Mouse (Mus musculus) embryo, embryonic 11 days (tissue): ENCODE results near the gene Cnr2.
"Not testable (repeated sequence)": the region's sequence is repeated elsewhere in the genome, so short reads cannot be mapped to it uniquely, and the experiment has no call there.

Source experiments
- DNase-seq: peaks from one replicate; pipeline ENCODE4 v3.0.0-alpha.2; 2015

Gene Cnr2

DNA sequence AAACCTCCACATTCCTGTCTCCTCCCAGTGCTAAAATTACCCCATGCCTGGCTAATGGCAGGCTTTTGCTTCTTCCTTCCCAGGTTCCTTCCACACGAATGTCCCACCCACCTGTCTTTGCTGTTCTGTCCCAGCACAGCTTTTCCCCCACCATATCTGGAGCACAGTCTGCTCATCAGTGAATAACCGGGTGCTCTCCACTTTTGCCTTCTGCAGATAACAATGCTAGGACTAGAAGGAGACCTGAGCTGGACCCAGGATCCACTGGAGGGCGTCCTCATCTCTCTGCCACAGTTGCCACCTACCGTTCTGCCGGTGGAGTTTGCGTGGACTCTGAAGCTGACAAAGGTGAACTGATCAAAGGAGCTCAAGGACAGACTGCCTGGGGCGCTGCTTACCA, 43.7 kb downstream of the Cnr2 start:
- no peak for DNase-seq

DNA sequence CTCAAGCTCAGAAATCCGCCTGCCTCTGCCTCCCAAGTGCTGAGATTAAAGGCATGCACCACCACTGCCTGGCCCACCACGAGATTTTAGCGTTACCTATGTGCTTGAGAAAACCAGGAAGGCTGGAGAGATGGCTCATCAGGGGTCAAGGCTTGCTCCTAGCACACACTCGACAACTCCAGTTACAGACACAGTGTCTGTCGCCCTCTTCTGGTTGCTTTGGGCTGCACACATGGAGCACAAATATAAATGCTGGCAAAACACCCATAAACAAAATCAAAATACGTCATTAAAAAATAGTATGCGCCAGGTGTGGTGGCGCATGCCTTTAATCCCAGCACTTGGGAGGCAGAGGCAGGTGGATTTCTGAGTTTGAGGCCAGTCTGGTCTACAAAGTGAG, 45.8 kb downstream of the Cnr2 start:
- not testable (repeated sequence) for DNase-seq

DNA sequence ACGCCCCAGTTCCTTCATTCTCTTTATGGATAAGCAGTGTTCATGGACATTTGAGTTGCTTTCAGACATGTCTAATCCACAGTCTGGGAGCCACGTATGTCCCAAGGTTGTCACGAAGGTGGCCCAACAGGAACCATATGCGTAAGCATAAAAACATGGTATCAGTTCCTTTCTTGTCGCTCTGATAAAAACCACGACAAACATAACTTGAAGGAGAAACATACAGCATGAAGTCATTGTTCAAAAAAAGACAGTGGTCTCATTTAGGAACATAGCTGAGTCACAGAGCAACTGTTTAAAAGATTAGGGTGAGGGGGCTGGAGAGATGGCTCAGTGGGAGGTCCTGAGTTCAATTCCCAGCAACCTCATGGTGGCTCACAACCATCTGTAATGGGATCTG, 47.0 kb downstream of the Cnr2 start:
- DNase-seq = no peak

DNA sequence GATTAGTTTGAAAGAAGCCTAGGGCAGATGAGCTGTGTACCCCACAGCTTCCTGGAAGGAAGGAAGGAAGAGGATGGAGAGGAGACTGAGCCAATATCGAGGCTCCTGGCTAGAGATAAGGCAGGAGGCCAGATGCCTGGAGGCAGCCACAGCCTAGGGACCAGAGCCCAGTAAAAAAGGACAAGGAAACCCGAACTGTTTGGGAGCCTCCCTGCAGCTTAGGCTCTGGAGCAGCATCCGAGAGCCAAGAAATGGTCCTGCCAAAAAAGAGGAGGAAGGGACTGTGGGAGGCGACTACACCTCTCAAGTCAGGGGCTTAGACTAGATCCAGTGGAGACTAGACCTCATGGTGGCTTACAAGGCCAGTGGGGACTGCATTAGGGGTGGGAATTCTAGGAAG, 48.2 kb downstream of the Cnr2 start:
- DNase-seq = no peak

DNA sequence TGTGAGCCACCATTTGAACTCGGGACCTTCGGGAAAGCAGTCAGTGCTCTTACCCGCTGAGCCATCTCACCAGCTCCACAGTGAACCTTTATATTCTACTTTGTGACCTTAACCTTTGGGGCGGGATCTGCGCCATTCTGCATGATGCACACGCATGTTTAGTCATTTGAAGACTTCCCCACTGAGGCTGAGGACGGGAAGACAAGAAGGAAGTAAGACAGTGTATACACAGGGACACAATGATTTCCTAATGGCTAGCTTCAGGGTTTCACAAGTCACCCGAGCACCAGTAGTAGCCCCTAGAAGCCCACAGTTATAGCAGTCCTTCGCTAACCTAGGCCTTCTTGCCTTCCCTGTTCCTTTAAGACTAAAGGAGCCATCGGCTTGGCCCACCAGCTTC, 50.5 kb downstream of the Cnr2 start:
- DNase-seq = no peak

DNA sequence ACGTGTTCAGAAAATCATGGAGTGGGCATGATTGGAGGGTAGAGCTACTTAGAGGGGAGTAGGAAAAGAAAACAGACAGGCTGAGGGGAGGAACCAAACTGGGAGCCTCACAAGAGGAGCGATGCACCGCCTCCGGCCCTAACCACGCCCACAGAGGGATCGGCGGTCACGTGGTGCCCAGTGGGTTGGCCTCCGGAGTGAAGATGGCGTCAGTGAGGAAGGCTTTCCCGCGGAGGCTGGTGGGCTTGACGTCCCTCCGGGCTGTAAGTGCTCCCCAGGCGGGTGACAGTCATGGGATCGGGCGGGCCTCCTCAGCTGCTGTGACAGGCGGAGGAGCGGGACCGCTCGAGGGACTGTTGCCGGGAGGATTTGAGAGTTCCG, 51.1 kb downstream of the Cnr2 start, which contains the start of gene Hmgcl:
Gene Hmgcl (plus strand): TSS at position 171 of the 381 bp plus-strand sequence.
- DNase-seq = peak; percentile 96

DNA sequence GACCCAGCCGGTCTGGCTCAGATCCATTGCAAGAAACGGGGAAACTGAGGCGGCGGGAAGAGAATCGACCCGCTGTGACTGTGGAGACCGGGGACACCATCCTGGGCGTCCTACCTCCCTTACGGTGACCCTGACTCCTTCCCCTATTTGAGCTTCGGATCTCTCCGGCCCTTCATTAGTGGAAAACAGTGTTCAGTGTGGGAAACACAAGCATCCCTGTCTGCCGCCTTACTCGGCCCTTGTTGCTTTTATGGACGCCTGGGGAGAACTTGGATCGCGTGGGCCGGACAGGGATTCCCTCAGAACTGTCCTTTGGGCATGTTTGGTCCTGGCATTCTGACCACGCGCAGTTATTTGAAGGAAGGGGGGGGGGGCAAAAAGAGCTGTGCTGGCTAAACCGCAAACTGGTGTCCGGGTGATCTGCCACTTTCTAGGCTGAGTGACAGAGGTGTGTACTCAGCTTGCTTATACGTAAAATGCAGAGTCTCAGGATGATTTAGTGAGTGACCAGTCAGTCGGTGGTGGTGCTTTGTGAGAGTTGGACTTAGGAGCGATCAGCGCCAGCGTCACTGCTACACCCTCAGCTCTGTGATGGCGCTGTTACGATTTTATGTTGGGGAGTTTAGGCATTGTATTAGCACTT, 51.6 kb downstream of the Cnr2 start:
- DNase-seq = peak; percentile 37

DNA sequence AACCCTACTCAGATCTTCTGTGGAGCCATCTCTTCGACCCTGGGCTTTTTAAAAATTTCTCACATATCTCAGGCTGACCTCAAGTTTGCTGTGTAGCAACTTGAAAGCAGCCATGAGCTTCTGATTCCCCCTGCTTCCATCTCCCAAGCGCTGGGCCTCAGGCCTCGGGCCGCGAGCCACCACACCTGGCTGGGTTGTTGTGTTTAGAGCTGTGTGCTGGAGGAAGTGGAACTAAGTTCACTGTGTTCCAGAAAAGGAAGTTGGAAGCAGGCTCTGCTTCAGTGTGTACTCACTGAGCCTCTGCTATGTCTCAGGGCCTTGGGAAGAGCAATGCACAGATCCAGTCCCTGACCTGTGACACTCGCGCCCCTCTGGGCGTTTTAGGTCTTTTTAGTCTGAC, 52.9 kb downstream of the Cnr2 start:
- no peak for DNase-seq

DNA sequence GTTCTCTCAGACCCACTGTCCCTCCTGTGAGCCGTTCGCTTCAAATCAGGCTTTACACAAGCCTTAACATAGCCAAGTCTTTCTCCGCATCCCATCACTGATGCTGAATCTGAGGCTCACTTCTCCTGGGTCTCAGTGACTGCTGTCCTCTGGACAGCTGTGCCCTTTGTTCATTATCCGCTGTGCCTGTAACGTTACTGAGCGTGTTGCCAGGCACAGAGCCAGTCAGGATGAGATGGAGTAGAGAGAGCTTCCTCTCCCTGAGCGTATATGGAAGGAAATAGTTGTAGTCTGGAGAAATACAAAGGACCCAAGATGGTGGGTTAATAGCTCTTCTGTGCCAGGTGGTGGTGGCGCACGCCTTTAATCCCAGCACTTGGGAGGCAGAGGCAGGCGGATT, 54.3 kb downstream of the Cnr2 start:
- no peak for DNase-seq

DNA sequence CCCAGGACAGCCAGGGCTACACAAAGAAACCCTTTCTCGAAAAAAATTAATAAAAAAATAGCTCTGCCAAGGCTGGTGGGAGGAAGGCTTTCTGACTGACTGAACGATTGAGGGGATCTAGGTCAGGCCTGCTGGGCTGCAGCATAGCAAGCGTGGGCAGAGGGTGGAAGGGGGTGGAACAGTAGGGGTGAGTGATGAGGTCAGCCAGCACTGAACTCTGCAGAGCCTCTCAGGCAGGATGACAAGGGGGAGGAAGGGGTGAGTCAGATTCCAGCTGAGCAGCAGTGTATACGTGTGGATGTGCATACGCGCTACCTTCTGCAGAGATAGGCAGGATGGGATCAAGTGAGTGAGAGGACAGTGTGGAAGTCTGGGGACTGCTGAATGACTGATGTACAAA, 54.7 kb downstream of the Cnr2 start:
- no peak for DNase-seq

DNA sequence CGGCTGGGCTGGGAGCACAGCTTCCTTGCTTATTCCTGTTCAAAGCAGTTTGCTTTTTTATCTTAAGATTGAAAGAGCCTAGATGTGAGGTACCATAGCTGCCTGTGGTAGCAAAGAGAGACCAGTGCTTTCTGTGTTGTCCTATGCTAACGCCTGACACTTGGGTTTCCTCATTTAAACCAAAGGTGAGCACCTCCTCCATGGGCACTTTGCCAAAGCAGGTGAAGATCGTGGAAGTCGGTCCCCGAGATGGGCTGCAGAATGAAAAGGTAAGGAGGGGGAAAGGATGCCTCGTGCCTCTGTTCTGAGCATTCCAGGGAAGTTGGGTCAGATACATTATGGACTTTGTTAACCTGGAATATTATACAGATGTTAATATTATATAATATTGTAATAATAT, 55.2 kb downstream of the Cnr2 start:
- no peak for DNase-seq

DNA sequence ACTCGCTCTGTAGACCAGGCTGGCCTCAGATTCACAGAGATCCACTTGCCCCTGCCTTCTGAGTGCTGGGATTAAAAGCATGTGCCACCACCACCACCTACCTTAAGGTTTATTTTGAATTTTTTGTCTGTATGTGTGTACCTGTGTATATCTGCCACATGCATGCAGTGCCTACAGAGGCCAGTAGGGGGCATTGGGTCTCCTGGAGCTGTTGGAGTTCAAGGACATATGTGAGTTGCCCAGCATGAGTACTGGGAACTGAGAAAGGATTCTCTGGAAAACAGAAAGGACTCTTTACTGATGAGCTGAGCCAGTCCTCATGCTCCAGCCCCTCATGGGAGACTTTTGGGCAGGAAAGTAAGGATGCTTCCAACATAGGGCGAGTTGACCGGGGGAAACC, 56.3 kb downstream of the Cnr2 start:
- DNase-seq = no peak

DNA sequence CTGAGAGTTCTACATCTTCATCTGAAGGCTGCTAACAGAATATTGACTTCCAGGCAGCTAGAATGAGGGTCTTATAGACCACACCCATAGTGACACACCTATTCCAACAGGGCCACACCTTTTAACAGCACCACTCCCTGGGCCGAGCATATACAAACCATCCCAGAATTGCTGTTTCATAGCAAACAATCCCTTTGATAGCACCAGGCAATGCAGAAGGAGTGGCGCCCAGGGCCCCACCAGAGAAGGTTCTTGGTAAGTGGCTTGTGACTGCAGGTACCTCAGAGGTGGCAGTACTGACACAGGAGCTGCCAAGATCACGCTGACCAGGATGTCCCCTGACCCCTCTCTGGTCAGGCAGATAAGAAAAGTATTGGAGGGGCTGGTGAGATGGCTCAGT, 58.0 kb downstream of the Cnr2 start:
- no peak for DNase-seq

DNA sequence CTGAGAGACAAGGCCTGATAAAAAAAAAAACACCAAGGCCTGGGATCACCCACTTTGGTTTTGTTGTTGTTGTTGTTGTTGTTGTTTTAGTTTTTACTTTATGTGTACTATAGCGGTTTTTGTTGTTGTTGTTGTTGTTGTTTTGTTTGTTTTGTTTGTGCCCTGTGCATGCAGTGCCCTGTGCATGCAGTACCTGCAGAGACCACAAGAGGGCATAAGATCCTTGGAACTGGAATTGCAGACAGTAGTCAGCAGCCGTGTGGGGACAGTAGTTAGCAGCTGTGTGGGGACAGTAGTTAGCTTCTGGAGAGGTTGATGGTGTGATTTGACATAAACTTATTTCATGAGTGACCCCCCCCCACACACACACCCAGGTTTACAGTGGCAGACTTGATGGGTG, 59.0 kb downstream of the Cnr2 start:
- DNase-seq = peak; percentile 78

DNA sequence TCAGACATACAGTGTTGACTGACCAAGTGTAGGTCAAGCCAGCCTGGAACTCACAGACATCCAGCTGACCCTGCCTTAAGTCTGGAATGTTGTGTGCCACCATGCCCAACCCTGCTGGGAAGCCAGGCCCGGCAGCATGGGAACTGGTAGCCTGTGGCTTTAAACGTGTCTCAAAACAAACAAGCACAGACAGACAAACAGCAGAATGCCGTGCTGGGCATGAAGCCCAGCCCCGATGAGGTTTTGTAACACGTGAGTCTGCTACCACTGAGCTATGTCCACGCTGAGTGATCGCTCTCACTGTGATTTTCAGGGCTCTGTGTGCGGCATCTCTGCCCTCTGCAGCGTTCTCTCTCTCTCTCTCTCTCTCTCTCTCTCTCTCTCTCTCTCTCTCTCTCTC, 60.7 kb downstream of the Cnr2 start:
- no peak for DNase-seq

DNA sequence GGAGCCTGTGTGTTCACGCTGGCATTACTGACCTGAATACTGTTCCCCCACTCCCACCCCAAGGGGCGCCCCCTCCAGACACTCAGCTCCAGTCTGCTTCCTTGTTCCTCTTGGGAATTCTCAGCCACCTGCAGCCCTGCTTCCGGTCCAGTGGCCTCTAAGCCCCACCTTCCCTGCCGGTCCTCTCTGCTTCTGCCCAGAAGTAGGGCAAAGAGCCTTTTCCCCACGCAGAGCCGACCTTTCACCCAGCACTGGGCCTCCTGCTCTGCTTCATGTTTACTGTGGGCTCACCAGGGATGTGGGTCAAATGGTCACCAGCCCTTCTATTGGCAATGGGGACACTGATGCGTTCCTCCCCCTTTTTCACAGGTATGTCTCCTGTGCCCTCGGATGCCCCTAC, 63.2 kb downstream of the Cnr2 start:
- no peak for DNase-seq

DNA sequence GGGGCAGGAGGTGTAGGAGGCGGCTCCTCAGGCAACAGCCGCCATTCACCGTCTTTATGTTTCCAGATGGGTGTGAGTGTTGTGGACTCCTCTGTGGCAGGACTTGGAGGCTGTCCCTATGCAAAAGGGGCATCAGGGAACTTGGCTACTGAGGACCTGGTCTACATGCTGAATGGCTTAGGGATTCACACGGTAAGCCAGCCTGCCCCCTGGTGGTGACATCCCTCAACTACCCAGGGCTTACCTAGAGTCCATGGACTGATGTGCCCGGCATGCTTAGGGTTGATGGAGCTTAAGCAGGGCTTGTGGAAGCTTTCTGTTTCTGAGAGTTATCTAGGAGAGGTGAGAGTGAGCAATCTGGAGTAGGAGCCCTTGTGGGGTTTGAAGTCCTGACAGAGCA, 65.5 kb downstream of the Cnr2 start:
- peak; percentile 89 for DNase-seq

DNA sequence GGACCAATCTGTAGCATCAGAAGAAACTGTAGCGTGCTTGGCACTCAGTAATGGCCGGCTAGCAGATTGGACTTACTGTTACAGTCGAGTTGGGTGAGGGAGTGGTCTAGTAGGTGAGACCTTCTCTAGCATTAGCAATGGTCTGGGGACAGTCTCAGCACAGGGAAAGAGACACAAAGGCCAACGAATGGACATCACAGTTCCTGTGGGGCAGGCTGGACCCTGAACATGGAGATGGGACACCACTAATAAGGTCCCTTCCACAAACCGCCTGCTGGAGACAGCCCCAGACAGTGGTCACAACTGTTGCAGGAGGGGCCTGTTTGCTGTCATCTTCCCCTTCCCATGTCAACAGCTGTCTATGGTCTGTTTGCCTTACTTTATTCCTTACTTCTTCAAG, 66.5 kb downstream of the Cnr2 start:
- no peak for DNase-seq

DNA sequence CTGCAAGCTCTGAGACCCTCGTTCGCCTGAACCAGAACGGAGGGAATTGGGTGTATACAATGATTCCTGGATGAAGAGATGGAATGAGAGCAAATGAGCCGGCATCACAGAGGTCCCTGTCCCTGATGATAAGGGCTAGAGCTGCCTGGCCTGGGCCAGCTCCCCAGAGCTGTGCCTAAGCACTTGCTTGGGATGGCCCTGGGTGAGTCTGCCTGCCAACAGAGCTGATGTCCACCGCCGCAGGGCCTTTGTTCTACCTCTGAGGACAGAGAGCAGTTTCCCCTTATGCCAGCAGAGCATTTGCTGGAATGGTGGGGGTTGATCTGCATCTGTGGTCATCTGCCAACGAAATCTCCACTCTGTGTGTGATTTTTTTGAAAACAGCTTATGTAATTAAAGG, 67.0 kb downstream of the Cnr2 start:
- no peak for DNase-seq

DNA sequence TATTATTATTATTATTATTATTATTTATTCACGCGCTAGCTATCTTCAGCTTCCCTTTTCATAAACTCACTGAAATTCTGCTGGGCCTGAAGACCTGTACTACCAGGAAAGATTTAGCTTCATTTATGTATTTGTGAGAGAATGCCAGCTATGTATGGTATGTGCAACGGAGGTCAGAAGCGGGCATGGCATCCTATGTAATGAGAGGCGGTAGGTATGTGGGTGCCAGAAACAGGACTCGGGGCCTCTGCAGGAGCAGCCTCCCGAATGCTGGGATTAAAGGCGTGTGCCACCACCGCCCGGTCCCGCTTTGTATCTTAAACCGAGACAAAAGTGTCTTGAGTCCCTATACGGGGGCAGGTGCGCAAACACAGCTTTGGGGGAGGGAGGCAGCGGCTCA, 67.8 kb downstream of the Cnr2 start:
- DNase-seq = no peak

DNA sequence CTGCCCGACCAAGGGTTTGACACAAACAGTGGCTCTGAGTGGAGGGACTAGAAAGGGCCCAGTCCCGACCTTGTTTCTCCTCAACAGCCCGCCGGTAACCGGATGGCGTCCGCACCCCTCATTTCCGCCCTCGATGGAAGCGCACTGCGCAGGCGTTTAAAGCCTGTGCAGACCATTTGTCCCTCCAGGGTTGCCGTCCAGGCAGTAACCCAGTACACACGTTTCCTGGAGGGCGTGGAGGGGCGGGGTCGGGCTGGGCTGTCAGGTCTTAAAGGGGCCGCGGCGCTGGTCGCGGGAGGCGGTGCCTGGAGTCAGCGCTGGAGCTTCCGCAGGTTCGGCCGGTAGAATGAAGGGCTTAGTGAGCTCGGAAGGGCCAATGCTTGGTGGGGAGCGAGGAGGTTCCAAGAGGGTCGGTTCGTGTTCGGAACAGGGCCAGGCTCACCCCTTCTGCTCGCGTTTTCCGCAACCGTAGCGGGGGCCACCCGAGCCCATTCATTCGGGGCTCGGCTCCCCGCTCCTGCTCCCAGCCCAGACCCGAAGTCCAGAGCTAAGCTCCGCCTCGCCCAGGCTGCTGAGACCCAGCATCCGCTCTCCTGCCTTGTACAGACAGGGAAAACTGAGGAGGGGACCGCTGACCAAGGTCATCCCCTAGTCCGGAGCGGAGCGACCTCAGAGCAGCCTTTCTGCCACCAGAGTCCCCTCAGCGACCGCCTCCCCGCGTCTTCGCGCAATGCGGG, 68.4 kb downstream of the Cnr2 start, which contains the start of gene Gale:
Gene Gale (plus strand): TSS at position 271 of the 737 bp plus-strand sequence.
- peak; percentile 99 for DNase-seq

DNA sequence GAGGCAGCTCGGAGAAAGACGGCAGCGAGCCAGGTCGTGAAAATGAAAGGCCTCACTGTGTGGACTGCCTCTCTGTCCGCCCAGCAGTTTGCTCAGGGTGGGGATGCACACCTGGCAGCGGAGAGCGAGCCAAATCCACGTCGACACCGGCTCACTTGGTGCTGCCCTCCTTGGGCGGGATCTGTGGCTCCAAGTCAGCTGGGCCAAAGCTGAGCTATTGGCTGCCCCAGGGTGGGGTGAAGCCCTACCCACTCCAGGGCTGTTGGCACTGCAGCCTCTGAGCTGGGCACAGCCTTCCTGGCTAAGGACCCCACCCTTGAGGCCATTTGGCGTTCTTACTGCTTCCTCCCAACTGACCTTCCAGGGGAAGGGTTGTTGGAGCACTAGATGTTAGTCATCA, 69.2 kb downstream of the Cnr2 start:
- DNase-seq = no peak

DNA sequence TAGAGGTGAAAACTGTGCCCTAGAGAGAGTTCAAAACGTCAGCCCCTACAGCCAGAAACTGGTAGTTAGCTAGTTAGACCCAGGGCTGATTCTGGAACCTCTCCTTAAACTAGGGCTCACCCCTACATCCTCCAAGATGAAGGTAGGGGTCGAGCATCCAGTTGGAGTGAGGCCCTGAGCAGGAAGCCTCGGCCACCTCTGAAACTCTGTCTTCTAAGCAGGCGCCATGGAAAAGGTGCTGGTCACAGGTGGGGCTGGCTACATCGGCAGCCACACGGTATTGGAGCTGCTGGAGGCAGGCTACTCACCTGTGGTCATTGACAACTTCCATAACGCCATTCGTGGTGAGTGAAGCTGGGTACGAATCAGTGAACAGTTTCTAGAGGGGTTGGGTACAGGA, 69.9 kb downstream of the Cnr2 start:
- no peak for DNase-seq

DNA sequence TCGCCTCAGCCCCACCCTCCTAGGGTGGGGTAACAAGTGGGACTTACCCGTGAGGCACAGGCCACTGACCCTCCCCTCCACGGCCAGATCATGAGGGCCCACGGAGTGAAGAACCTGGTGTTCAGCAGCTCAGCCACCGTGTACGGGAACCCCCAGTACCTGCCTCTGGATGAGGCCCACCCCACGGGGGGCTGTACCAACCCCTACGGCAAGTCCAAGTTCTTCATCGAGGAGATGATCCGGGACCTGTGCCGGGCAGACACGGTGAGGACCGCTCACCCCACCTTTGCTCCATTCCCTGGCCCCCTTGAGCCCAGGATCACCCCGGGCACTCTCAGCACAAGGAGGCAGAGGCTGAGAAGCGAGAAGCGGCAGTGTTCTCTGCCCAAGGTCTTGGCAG, 71.1 kb downstream of the Cnr2 start:
- no peak for DNase-seq
